ENCODE assay signal across 8 mouse cellular contexts in the genomic region with DNA sequence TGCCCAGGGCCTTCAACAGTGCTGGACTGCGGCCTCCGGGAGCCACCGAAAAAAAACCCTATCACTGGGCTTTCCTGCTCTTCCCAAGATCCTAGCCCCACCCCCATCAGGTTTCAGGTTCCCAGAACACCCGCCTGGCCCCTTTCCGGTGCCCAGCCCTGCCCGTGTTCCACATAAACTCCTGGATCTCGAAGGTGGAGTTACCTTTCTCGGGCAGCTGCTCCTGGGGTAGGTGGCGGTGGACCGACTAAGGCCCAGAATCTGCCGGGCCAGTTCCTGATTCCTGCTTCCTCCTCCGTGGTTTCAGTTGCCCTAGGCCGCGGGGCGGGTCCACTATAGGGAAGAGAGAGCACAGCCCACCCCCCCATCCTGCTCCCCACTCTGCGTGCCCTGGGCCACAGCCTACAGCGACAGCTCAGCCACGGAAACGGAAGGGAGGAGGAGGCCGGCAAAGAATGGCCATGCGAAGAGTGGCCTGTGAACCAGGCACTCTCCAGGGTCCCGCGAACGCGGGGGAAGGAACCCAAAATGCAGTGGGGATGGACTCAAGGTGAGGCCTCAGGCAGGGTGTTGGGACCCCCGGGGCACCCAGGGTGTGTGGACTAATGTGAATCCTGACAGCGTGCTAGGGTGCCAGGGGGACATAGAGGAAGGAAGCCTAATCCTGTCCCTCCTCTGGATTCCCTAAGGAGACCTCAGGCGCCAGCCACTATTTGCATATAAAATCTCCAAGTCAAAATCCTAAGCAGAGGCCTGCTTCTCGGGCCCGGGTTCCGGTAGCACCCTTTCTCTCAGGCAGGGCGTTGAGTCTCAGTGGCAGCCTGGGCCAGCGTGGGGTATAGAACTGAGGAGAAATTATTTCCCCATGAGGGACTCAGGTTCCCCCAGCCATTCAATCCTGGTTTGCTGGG. TPM values are rescaled to one million over a fixed set of nuclear protein-coding genes. Genes with fewer than 3 reads are reported as not detected.
DNase-seq lines count a peak whose midpoint lies in the region; ATAC-seq and TF ChIP-seq lines count a peak whose summit lies in the region.

Fes (minus strand) TSS at position 314 of the 911 bp plus-strand sequence.

- no peak within 1 kb of the TSS for H3K27ac ChIP-seq in ES-E14 (ENCODE audit: insufficient read depth, low read depth, low read length, poor library complexity, severe bottlenecking)
- H3K27ac ChIP-seq in hindbrain, embryonic 16.5 days (ENCODE audit: low read depth, low read length): peak within 1 kb of the TSS; percentile 18; the same call in 1 of the 2 replicates
- peak within 1 kb of the TSS; percentile 69 for H3K27ac ChIP-seq in liver, embryonic 12.5 days

- ATAC-seq in hindbrain, embryonic 16.5 days: no peak; the same call in 1 of the 2 replicates
- ATAC-seq in liver, embryonic 12.5 days: no peak
- ATAC-seq in erythroid progenitor cell, adult 5-6 weeks (replicated peaks; ENCODE audit: low FRiP score, poor library complexity, severe bottlenecking): no peak

- no peaks in the 10 kb centered on the region for H3K9me3 ChIP-seq in ES-E14 (ENCODE audit: control insufficient read depth, insufficient read depth, low read depth, low read length)
- H3K9me3 ChIP-seq in hindbrain, embryonic 16.5 days (ENCODE audit: control insufficient read depth, low read length): no peaks in the 10 kb centered on the region
- no peaks in the 10 kb centered on the region for H3K9me3 ChIP-seq in liver, embryonic 12.5 days (replicated peaks)

- 11% methylated on average over 32 of the region's 33 CpGs for WGBS in hindbrain, embryonic 16.5 days
- 12% methylated on average over 33 of the region's 33 CpGs for WGBS in liver, embryonic 12.5 days (ENCODE audit: insufficient replicate concordance)

- peak within 1 kb of the TSS; percentile 47 to 66 for H3K4me3 ChIP-seq in ES-E14 (ENCODE audit: insufficient read depth in 1 of 2, low read depth in 1 of 2, low read length in 2 of 2, poor library complexity in 1 of 2, severe bottlenecking in 1 of 2)
- peak within 1 kb of the TSS; percentile 13 for H3K4me3 ChIP-seq in hindbrain, embryonic 16.5 days (ENCODE audit: low read length)
- H3K4me3 ChIP-seq in liver, embryonic 12.5 days: peak within 1 kb of the TSS; percentile 45

- peaks cover 5% of the 10 kb centered on the region; the same call in 1 of the 2 replicates for H3K36me3 ChIP-seq in ES-E14 (ENCODE audit: control insufficient read depth, insufficient read depth, low read length, poor library complexity, severe bottlenecking)
- peaks cover 29% of the 10 kb centered on the region for H3K36me3 ChIP-seq in hindbrain, embryonic 16.5 days (ENCODE audit: control insufficient read depth, insufficient read depth, low read length)
- peaks cover 33% of the 10 kb centered on the region for H3K36me3 ChIP-seq in liver, embryonic 12.5 days

- peak within 1 kb of the TSS; percentile 44 for H3K9ac ChIP-seq in ES-E14 (ENCODE audit: insufficient read depth, low read depth, low read length, poor library complexity, severe bottlenecking)
- H3K9ac ChIP-seq in hindbrain, embryonic 16.5 days (ENCODE audit: low read depth, low read length): peak within 1 kb of the TSS; percentile 13
- peak within 1 kb of the TSS; percentile 51 for H3K9ac ChIP-seq in liver, embryonic 12.5 days

- H3K27me3 ChIP-seq in hindbrain, embryonic 16.5 days (replicated peaks; ENCODE audit: control insufficient read depth, insufficient read depth, low read length): no peaks in the 10 kb centered on the region; the same call in 1 of the 2 replicates
- H3K27me3 ChIP-seq in liver, embryonic 12.5 days (replicated peaks): peaks cover 34% of the 10 kb centered on the region

- in situ Hi-C loops in ES-E14 (cut with MboI; ENCODE audit: low sequenced_read_pairs in 2 of 2, unreplicated experiment in 2 of 2): loop anchor here (10.0 to 25.0 kb wide), 3 partner anchors 197 to 307 kb away; no protein-coding TSS in a partner anchor

- peak within 1 kb of the TSS; percentile 8 for H3K4me2 ChIP-seq in hindbrain, embryonic 16.5 days (ENCODE audit: low read length)
- peak within 1 kb of the TSS; percentile 43 for H3K4me2 ChIP-seq in liver, embryonic 12.5 days

- no peak for DNase-seq in ES-E14 (ENCODE audit: low read depth, low spot score)
- peak; percentile 47 for DNase-seq in brain, adult 2 months (ENCODE audit: low read depth, low spot score)
- peak; percentile 77 for DNase-seq in gastrocnemius, postnatal 25 days
- DNase-seq in monocyte, adult 2 months (ENCODE audit: low read depth in 1 of 2, low spot score in 2 of 2): peak; percentile 82 to 88
- DNase-seq in left cerebral cortex, adult 9 months (ENCODE audit: low spot score in 2 of 2): no peak

- peaks cover 0 to 8% of the 10 kb centered on the region in 2 experiments; a peak in 1 of 4 replicates for H3K4me1 ChIP-seq in ES-E14 (ENCODE audit: control insufficient read depth in 2 of 2, insufficient read depth in 2 of 2, low read length in 2 of 2, poor library complexity in 1 of 2)
- 0 out of 2 replicates have a peak, but pooled peaks cover 3% of the 10 kb centered on the region for H3K4me1 ChIP-seq in hindbrain, embryonic 16.5 days (ENCODE audit: control insufficient read depth, insufficient read depth, low read depth, low read length)
- peaks cover 22% of the 10 kb centered on the region for H3K4me1 ChIP-seq in liver, embryonic 12.5 days

TF ChIP-seq in ES-E14, 5 proteins besides CTCF, POLR2A, EP300 and RAD21:
- TF ChIP-seq ZNF384 (IDR thresholded peaks at IDR 0.05; ENCODE audit: low read depth, low read length) (no peak), MAFK (IDR thresholded peaks at IDR 0.05; ENCODE audit: insufficient read depth, low read depth, low read length) (no peak), CHD2 (IDR thresholded peaks at IDR 0.05; ENCODE audit: low read depth, low read length) (no peak), HCFC1 (IDR thresholded peaks at IDR 0.05; ENCODE audit: borderline replicate concordance, insufficient read depth, low read length) (no peak), ZC3H11A (IDR thresholded peaks at IDR 0.05; ENCODE audit: borderline replicate concordance, low read depth, low read length) (no peak)

RNA-seq across cellular contexts. Expression of gene Fes, which starts in this region (rescaled TPM):
- total RNA-seq in ES-E14 (2012; rRNA removed): 2.1 and 4.5 TPM in 2 replicates
- 1 to 10 TPM; 3.3 to 3.4 TPM for total RNA-seq in gastrocnemius, postnatal 25 days (2021)
- polyA plus RNA-seq in hindbrain, embryonic 16.5 days (2015; fragmentation: Nextera tagmentation; extraction: Ambion mirVana): 3.8 and 4.9 TPM in 2 replicates
- 10.3 and 11.4 TPM in 2 replicates for polyA plus RNA-seq in liver, embryonic 12.5 days (2016; fragmentation: Nextera tagmentation; extraction: Ambion mirVana)
- 31.0 and 53.2 TPM in 2 replicates for total RNA-seq in erythroid progenitor cell, adult 5-6 weeks (2015; ENCODE audit: low replicate concordance)
- 9.1 and 17.2 TPM in 2 replicates for total RNA-seq in erythroid progenitor cell, adult 5-6 weeks (2017; ENCODE audit: low replicate concordance)

Comparison
In these comparisons a context has a peak if more than half of its experiments do, and no peak if none do; other contexts are left out.
1. DNase-seq: peak in brain, adult 2 months (single experiment), gastrocnemius, postnatal 25 days (single experiment) and monocyte, adult 2 months (2 of 2); none in ES-E14 (single experiment) and left cerebral cortex, adult 9 months (0 of 2).
2. Peak in every context shown above with its lines, with median percentiles within 50 percentile points of each other: H3K4me3 ChIP-seq and H3K9ac ChIP-seq.